Mouse (Mus musculus) G1E (cell line): ENCODE results near the gene Stambpl1.

Source experiments
- CTCF ChIP-seq: IDR thresholded peaks from 2 replicates; pipeline ENCODE4 v1.5.1; 2012; ENCODE audit warnings: low read depth, low read length, inconsistent platforms, mixed read lengths
- GATA1 ChIP-seq: IDR thresholded peaks from 2 replicates; pipeline ENCODE4 v1.6.1; 2012; ENCODE audit warnings: borderline replicate concordance, low read length, inconsistent platforms, mixed read lengths
- GATA2 ChIP-seq: IDR thresholded peaks from 2 replicates; pipeline ENCODE4 v1.6.1; 2012; ENCODE audit warnings: low read depth, low read length, inconsistent platforms, borderline replicate concordance
- POLR2AphosphoS5 ChIP-seq: IDR thresholded peaks from 2 replicates; pipeline ENCODE4 v1.6.1; 2012; ENCODE audit warnings: low read depth, low read length, inconsistent platforms; ENCODE audit not compliant: insufficient replicate concordance
- TAL1 ChIP-seq: conservative IDR thresholded peaks from 2 replicates; pipeline ENCODE4 v1.6.1; 2012; ENCODE audit warnings: low read depth, low read length, inconsistent platforms, mixed read lengths

DNA sequence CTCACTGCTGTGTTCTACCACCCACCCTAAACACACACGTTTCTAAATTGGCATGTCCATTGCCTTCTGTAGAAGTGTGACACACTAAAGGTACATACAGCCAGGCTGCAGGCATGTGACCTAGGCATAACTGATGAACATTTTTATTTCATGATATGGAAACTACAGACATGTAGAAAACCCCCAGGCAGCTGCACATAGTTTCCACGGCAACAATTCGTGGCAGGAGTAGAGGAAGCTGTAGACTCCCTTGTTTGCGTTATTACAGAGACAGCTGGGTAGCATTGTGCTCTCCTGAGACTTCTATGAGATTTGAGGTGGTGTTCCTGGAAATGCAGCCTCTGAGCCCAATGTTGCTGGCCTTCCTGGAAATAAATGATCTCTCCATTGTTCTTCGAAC, 24.9 kb downstream of the Stambpl1 start:
- TF ChIP-seq CTCF, result no peak
- no peak for TF ChIP-seq GATA2
- no peak for TF ChIP-seq GATA1
- no peak for TF ChIP-seq TAL1
- no peak for TF ChIP-seq POLR2AphosphoS5
